Mouse (Mus musculus) small intestine, adult 2 months (tissue): ENCODE data around the gene Arid3a.

Experiments used
- CTCF ChIP-seq: fragments of 200-500 bp; IDR thresholded peaks from 2 replicates; pipeline ENCODE4 v1.5.1; 2012; ENCODE audit warnings: low read depth, mild to moderate bottlenecking, control low read depth, inconsistent platforms, low read length, moderate library complexity, mixed read lengths; ENCODE audit not compliant: insufficient replicate concordance, insufficient read length; ENCODE audit errors: extremely low read depth
- POLR2A ChIP-seq: fragments of 200-500 bp; IDR thresholded peaks from 2 replicates; pipeline ENCODE4 v1.6.1; 2012; ENCODE audit warnings: low read depth, mild to moderate bottlenecking, control low read depth, inconsistent platforms, low read length, moderate library complexity

- TF ChIP-seq CTCF (no peak), POLR2A (no peak)
Observed at GRCm38 (mm10) chr10:79910556-79910955, 16.3 kb upstream of the Arid3a start, which contains the start of gene Gm26602.
